Mouse (Mus musculus) left cerebral cortex, postnatal 36 days (tissue): ENCODE data around the gene Txn2. TPM values are rescaled to one million over a fixed set of nuclear protein-coding genes. Genes with fewer than 3 reads are reported as not detected.
"Not testable (repeated sequence)": the region's sequence is repeated elsewhere in the genome, so short reads cannot be mapped to it uniquely, and the experiment has no call there.

ENCODE experiments used
- DNase-seq, 2 experiments: peaks; one replicate each; pipeline ENCODE4 v3.0.0; 2021 to 2022; ENCODE audit warnings: low spot score in 2 of 2, mixed read lengths in 1 of 2
- intact Hi-C: fragments of 180-260 bp; cut with DNase I; formaldehyde crosslinking; loops from one replicate; pipeline ENCODE4 v1.15.1; 2025
- total RNA-seq, 2 experiments: library from RNA; stranded (reverse); gene quantifications; 2 replicates each; pipeline ENCODE4 v1.2.3; 2021

The Txn2 gene
- total RNA-seq, 2 experiments from 2014 or later: 125 to 150 TPM

- intact Hi-C loops: no loop called here
- no peak for DNase-seq
Observed at GRCm38 (mm10) chr15:77885159-77885558, 43.6 kb downstream of the Txn2 start.

- no peak for DNase-seq
- intact Hi-C loops: no loop called here
Observed at GRCm38 (mm10) chr15:77883697-77884010, 45.2 kb downstream of the Txn2 start.

- intact Hi-C loops: no loop called here
- DNase-seq: no peak
Observed at GRCm38 (mm10) chr15:77882797-77883696, 45.8 kb downstream of the Txn2 start.

GRCm38 (mm10) chr15:77882297-77882696 is 46.5 kb downstream of the Txn2 start:
- intact Hi-C loops: no loop called here
- no peak for DNase-seq

- intact Hi-C loops: no loop called here
- no peak for DNase-seq
Observed at GRCm38 (mm10) chr15:77881698-77882097, 47.1 kb downstream of the Txn2 start.

GRCm38 (mm10) chr15:77880738-77881137 is 48.1 kb downstream of the Txn2 start:
- DNase-seq: no peak
- intact Hi-C loops: no loop called here

- intact Hi-C loops: no loop called here
Observed at GRCm38 (mm10) chr15:77879756-77880155, 49.0 kb downstream of the Txn2 start.

GRCm38 (mm10) chr15:77877209-77877608 is 51.6 kb downstream of the Txn2 start:
- intact Hi-C loops: no loop called here
- DNase-seq: no peak

More at GRCm38 (mm10) chr15:77879756-77880155, 49.0 kb downstream of the Txn2 start:
- DNase-seq: no peak

- intact Hi-C loops: no loop called here
- no peak for DNase-seq
Observed at GRCm38 (mm10) chr15:77876716-77877115, 52.1 kb downstream of the Txn2 start.

GRCm38 (mm10) chr15:77875953-77876352 is 52.9 kb downstream of the Txn2 start:
- DNase-seq: no peak
- intact Hi-C loops: no loop called here

- DNase-seq: no peak
- intact Hi-C loops: no loop called here
Observed at GRCm38 (mm10) chr15:77874807-77875206, 54.0 kb downstream of the Txn2 start.

- no peak for DNase-seq
- intact Hi-C loops: no loop called here
Observed at GRCm38 (mm10) chr15:77874310-77874709, 54.5 kb downstream of the Txn2 start.

GRCm38 (mm10) chr15:77873564-77873963 is 55.2 kb downstream of the Txn2 start:
- intact Hi-C loops: no loop called here
- DNase-seq: no peak

GRCm38 (mm10) chr15:77872996-77873395 is 55.8 kb downstream of the Txn2 start:
- DNase-seq: no peak
- intact Hi-C loops: no loop called here

GRCm38 (mm10) chr15:77868340-77868739 is 60.5 kb downstream of the Txn2 start:
- intact Hi-C loops: no loop called here

GRCm38 (mm10) chr15:77867231-77867968 is 61.4 kb downstream of the Txn2 start:
- DNase-seq, intact Hi-C loops: not testable (repeated sequence)

More at GRCm38 (mm10) chr15:77868340-77868739, 60.5 kb downstream of the Txn2 start:
- no peak for DNase-seq

GRCm38 (mm10) chr15:77866583-77867220 is 62.1 kb downstream of the Txn2 start:
- no peak for DNase-seq
- intact Hi-C loops: no loop called here
